Mouse (Mus musculus) lung, postnatal 0 days (tissue): ENCODE measurements around the gene Palld. TPM values are rescaled to one million over a fixed set of nuclear protein-coding genes. Genes with fewer than 3 reads are reported as not detected.
A peak's percentile ranks its signal among the peaks of the same experiment; 100 is the strongest.

Source experiments
- ATAC-seq: fragments of 200-750 bp; cut with Nextera tagmentation; 2 replicates; pipeline ENCODE4 v1.8.0; 2017; ENCODE audit warnings: moderate library complexity
- DNase-seq: peaks from one replicate; pipeline ENCODE4 v3.0.0-alpha.2; 2016; ENCODE audit warnings: low spot score
- H3K27ac ChIP-seq: fragments of 300-500 bp; sonication (generic); 2 replicates; pipeline ENCODE4 v1.5.1; 2014; ENCODE audit warnings: antibody characterized with exemption, mild to moderate bottlenecking, low read length, mixed read lengths
- H3K27me3 ChIP-seq: fragments of 300-500 bp; sonication (generic); replicated peaks from 2 replicates; pipeline ENCODE4 v1.6.1; 2014; ENCODE audit warnings: low read length, mixed read lengths; ENCODE audit not compliant: insufficient read depth
- H3K36me3 ChIP-seq: fragments of 300-500 bp; sonication (generic); 2 replicates; pipeline ENCODE4 v1.6.1; 2014; ENCODE audit warnings: low read length, mixed read lengths; ENCODE audit not compliant: insufficient read depth
- H3K4me1 ChIP-seq: fragments of 300-500 bp; sonication (generic); 2 replicates; pipeline ENCODE4 v1.6.1; 2014; ENCODE audit warnings: antibody characterized with exemption, low read depth, low read length, mixed read lengths; ENCODE audit not compliant: insufficient read depth
- H3K4me2 ChIP-seq: fragments of 300-500 bp; sonication (generic); replicated peaks from 2 replicates; pipeline ENCODE4 v1.6.1; 2014; ENCODE audit warnings: low read depth, mild to moderate bottlenecking, low read length, moderate library complexity, mixed read lengths
- H3K4me3 ChIP-seq: fragments of 300-500 bp; sonication (generic); 2 replicates; pipeline ENCODE4 v1.5.1; 2014; ENCODE audit warnings: low read depth, low read length
- H3K9ac ChIP-seq: fragments of 300-500 bp; sonication (generic); replicated peaks from 2 replicates; pipeline ENCODE4 v1.6.1; 2014; ENCODE audit warnings: low read depth, mild to moderate bottlenecking
- H3K9me3 ChIP-seq: fragments of 300-500 bp; sonication (generic); 2 replicates; pipeline ENCODE4 v1.6.1; 2016; ENCODE audit warnings: low read length, mixed read lengths
- CTCF ChIP-seq: IDR thresholded peaks from 2 replicates; pipeline ENCODE4 v1.5.1; 2016; ENCODE audit warnings: antibody characterized with exemption, mild to moderate bottlenecking
- EP300 ChIP-seq: IDR thresholded peaks from 2 replicates; pipeline ENCODE4 v1.6.1; 2016; ENCODE audit warnings: antibody characterized with exemption, mild to moderate bottlenecking, control low read depth
- WGBS: fragments of 180-500 bp; shearing (Covaris S2); extraction: QIAGEN DNeasy Blood & Tissue Kit; methylation state at CpG from one replicate; pipeline ENCODE4 v1.1.7; 2014; 5-methylcytosine and 5-hydroxymethylcytosine counted together
- polyA plus RNA-seq: library from polyadenylated mRNA; unstranded; fragments of >200 nt; fragmentation: Nextera tagmentation; extraction: Ambion mirVana; gene quantifications from 2 replicates; pipeline ENCODE4 v1.2.1, GENCODE M21; 2015

Palld gene
- polyA plus RNA-seq, 1 experiment from 2014 or later: 130 TPM

DNA sequence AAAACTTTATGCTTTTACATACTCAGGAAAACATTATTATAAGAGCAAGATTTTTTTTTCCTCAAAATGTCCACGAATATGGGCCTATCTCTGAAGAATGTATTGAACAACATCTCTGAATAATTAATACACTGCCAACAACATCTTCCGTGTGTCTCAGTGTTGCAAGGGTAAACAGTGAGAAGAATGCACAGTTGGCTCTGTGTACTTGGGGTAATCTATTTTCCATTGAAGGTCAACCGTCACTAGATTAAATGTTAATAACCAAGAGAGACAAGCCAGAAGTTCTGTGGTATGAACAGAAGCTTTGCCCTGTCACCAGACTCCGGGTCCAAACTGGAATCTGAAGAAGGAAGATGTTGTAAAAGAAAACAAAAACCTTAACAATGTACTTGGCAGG, 339.1 kb downstream of the Palld start:
- Histone ChIP-seq H3K27ac (no peak overlapping the region), H3K4me2 (no peak overlapping the region), H3K4me3 (no peak overlapping the region), H3K36me3 (no peaks in the 10 kb centered on the region), H3K27me3 (no peaks in the 10 kb centered on the region), H3K9me3 (no peaks in the 10 kb centered on the region), H3K4me1 (peaks cover 9% of the 10 kb centered on the region; the same call in 1 of the 2 replicates), H3K9ac (no peak overlapping the region)
- peak; percentile 64 for DNase-seq
- peak; percentile 66 for ATAC-seq
- WGBS: 46% methylated on average over 4 of the region's 4 CpGs
- TF ChIP-seq CTCF: no peak
- TF ChIP-seq EP300: peak; percentile 47; the same call in 1 of the 2 replicates

DNA sequence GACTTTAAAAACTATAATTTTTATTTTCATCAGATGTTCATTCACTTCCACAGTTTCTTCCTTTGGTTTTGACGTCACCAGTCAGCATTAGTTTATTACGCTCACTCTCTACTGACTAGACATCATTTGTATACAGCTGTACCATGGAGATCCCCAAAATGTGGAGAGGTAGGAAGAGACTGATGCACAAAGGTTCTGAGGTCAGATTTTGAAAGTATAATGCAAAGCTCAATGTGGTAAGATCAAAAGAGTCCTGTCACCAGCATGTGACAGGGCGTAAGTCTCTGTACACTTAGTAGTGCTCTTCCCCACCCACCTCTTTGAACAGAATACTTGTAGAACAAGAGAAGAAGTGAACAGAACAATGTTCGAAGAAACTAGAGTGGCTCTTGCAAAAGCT, 339.9 kb downstream of the Palld start:
- H3K27ac ChIP-seq: no peak overlapping the region
- no peak overlapping the region for H3K9ac ChIP-seq
- peaks cover 9% of the 10 kb centered on the region; the same call in 1 of the 2 replicates for H3K4me1 ChIP-seq
- H3K36me3 ChIP-seq: no peaks in the 10 kb centered on the region
- WGBS: 80% methylated on average over 4 of the region's 4 CpGs
- ATAC-seq (no peak), DNase-seq (no peak)
- no peaks in the 10 kb centered on the region for H3K27me3 ChIP-seq
- no peaks in the 10 kb centered on the region for H3K9me3 ChIP-seq
- H3K4me2 ChIP-seq: no peak overlapping the region
- H3K4me3 ChIP-seq: no peak overlapping the region
- TF ChIP-seq EP300: no peak
- no peak for TF ChIP-seq CTCF

- DNase-seq (no peak), ATAC-seq (no peak; the same call in 1 of the 2 replicates)
- Histone ChIP-seq H3K4me1 (peaks cover 9% of the 10 kb centered on the region; the same call in 1 of the 2 replicates), H3K36me3 (no peaks in the 10 kb centered on the region), H3K4me3 (no peak overlapping the region), H3K9me3 (no peaks in the 10 kb centered on the region), H3K9ac (no peak overlapping the region), H3K4me2 (no peak overlapping the region), H3K27me3 (no peaks in the 10 kb centered on the region), H3K27ac (no peak overlapping the region)
- 91% methylated on average over 5 of the region's 5 CpGs for WGBS
- TF ChIP-seq CTCF (no peak), EP300 (no peak)
Observed at GRCm38 (mm10) chr8:61561220-61561619, 341.3 kb downstream of the Palld start.

DNA sequence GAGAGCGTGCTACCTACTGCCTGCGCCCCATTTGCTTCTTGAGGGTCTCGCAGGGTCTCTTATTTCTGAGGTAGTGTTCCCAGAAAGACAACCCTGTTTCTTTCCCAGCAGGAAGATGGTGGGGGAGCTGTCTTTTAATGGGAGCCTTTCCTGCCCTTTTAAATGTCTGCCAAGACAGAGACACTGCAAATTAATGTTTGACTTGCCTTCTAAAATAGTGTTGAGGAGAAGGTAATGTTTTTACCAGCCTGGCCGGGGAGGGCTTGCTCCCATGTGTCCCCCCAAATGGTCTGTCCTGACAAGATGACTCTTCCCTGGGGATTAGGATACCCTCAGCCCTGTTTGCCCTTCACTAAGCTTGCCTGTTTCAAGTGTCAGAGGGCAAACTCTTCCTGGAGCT, 342.5 kb downstream of the Palld start:
- Histone ChIP-seq H3K27ac (peak overlapping the region; percentile 54), H3K27me3 (no peaks in the 10 kb centered on the region), H3K36me3 (no peaks in the 10 kb centered on the region), H3K9me3 (no peaks in the 10 kb centered on the region), H3K4me3 (no peak overlapping the region), H3K4me2 (no peak overlapping the region), H3K9ac (no peak overlapping the region), H3K4me1 (peaks cover 9% of the 10 kb centered on the region; the same call in 1 of the 2 replicates)
- DNase-seq (no peak), ATAC-seq (no peak)
- WGBS: 90% methylated on average over 4 of the region's 4 CpGs
- TF ChIP-seq CTCF (no peak), EP300 (no peak)

DNA sequence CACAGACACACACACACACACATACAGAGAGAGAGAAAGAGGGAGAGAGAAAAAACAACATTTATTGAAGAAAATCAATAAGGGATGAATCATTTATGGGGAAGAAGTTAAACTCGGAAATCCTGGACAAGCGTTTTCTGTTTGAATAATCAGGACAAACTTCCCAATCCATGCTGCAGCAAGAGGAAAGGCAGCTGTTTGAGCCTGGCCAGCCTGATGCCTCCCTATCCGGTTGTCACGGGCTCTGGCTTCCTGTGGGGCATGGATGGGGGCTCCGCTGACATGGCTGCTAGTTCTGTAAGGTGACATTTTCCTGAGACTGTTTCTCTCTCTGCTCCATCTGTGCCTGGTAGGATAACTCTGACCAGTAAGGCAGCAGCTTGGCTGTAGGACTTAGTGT, 343.0 kb downstream of the Palld start:
- ATAC-seq: no peak
- 33% methylated on average over 5 of the region's 5 CpGs for WGBS
- Histone ChIP-seq H3K4me3 (no peak overlapping the region), H3K27me3 (no peaks in the 10 kb centered on the region), H3K9ac (no peak overlapping the region), H3K36me3 (no peaks in the 10 kb centered on the region), H3K9me3 (no peaks in the 10 kb centered on the region), H3K4me2 (no peak overlapping the region), H3K4me1 (peaks cover 9% of the 10 kb centered on the region; the same call in 1 of the 2 replicates), H3K27ac (peak overlapping the region; percentile 54; the same call in 1 of the 2 replicates)
- no peak for TF ChIP-seq CTCF
- TF ChIP-seq EP300: no peak
- DNase-seq: peak; percentile 54

DNA sequence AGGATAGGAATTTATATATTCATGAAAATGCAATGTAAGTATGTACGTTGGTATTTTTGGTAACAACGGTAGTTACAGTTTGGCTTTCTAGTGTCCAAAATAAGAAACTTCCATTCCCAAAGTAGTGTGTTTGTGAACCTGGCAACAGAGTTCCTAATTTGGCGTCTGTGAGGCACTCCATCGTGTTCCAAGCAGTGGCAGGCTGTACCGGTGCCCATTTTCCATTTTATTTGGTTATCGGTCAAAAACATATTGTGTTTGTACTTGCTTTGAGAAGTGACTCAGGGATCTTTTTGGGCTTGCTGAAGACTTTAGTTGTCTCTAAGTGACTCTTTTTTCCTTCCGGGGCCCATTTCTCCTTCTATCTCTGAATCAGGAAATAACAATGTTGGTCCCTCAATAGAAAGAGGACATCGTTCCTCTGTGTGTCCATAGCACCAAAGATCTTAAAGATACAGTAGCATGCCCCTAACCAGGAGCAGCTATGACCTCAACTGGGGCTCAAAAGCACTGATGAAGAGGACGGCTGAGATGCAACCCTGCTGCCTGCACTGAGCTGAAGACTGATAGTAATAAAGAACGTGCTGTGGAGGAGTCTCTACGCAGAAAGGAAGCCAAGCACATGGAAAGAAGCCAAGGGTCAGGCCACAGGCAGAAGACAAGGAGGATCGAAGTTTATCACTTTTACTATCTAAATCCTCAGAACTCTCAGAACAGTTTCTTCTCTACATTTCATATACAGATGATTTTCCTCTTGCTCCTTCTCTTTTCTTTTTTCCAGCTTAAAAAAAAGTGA, 344.2 kb downstream of the Palld start:
- Histone ChIP-seq H3K27me3 (no peaks in the 10 kb centered on the region), H3K9me3 (no peaks in the 10 kb centered on the region), H3K4me2 (no peak overlapping the region), H3K4me1 (peaks cover 9% of the 10 kb centered on the region; the same call in 1 of the 2 replicates), H3K9ac (no peak overlapping the region), H3K36me3 (no peaks in the 10 kb centered on the region), H3K4me3 (no peak overlapping the region), H3K27ac (no peak overlapping the region)
- 59% methylated on average over 12 of the region's 12 CpGs for WGBS
- no peak for DNase-seq
- no peak for ATAC-seq
- TF ChIP-seq EP300: no peak
- no peak for TF ChIP-seq CTCF
